Mouse (Mus musculus): ENCODE data around the gene Scgb1b19. TPM values are rescaled to one million over a fixed set of nuclear protein-coding genes. Genes with fewer than 3 reads are reported as not detected.

Scgb1b19 gene
- total RNA-seq (2023; ENCODE audit: inconsistent age) = not detected in 4 replicates

GRCm38 (mm10) chr7:33286991-33287390, at the start of gene Scgb1b19:
Scgb1b19 (plus strand) TSS chr7:33287291.

GRCm38 (mm10) chr7:33280238-33280637, 6.9 kb upstream of the Scgb1b19 start, which contains the start of gene Scgb2b19:
Scgb2b19 (minus strand) TSS chr7:33280338.

Other genes starting within 250 kb of the Scgb1b19 start
- gene Scgb2b17, start 230.7 kb upstream of the Scgb1b19 start, total RNA-seq (2023; ENCODE audit: inconsistent age) = not detected in 4 replicates
- not detected in 4 replicates for gene Scgb1b17, start 223.8 kb upstream of the Scgb1b19 start, total RNA-seq (2023; ENCODE audit: inconsistent age)
- gene Scgb2b18, start 113.4 kb upstream of the Scgb1b19 start, total RNA-seq (2023; ENCODE audit: inconsistent age) = not detected in 4 replicates
- gene Scgb1b18, start 101.7 kb upstream of the Scgb1b19 start, total RNA-seq (2023; ENCODE audit: inconsistent age) = not detected in 4 replicates
- not detected in 4 replicates for gene Scgb2b19, start 7.0 kb upstream of the Scgb1b19 start, total RNA-seq (2023; ENCODE audit: inconsistent age)
- not detected in 4 replicates for gene Scgb2b20, start 79.0 kb downstream of the Scgb1b19 start, total RNA-seq (2023; ENCODE audit: inconsistent age)
- gene Scgb1b20, start 85.9 kb downstream of the Scgb1b19 start, total RNA-seq (2023; ENCODE audit: inconsistent age) = not detected in 4 replicates
- gene Scgb2b21, start 233.2 kb downstream of the Scgb1b19 start, total RNA-seq (2023; ENCODE audit: inconsistent age) = not detected in 4 replicates